Mouse (Mus musculus): ENCODE measurements around the gene Mgat4a.

The Mgat4a gene

DNA sequence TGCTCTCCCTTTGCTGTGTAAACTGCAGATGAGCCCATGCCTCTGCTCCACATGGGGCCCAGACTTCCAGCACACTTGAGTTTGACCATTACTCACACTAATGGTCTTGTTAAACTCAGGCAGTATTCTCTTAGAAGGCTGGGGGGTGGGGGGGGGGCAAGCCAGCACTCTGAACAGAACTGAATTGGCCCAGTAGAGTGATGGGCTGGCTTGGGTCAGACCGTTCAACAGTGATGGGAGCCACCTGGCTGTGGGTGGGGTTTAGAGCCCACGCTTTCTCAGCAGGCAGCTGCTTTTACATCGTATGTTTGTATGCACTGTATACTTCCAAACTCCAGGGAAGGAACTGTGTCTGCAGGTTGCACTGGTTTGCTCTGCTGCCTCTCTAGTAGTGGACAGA is 141.9 kb downstream of the Mgat4a start:
- no peak for DNase-seq (ENCODE audit: inconsistent ontology term)

DNA sequence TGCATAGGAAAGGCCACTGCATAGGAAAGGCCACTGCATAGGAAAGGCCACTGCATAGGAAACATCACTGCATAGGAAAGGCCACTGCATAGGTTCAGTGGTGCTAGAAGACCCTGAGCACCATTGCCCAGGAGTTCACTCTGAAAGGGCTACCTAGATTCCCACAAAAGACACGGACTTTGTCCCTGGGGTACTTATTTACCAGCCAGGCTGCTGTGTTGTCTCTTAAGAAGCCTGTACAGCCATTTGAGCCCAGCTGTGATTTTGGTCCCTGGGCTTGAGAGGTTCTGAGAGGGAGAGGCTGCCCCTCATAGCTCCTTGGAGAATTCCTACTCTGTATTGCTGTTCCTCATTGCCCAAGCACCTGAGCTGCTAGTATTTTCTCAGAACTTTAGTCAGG is 144.3 kb downstream of the Mgat4a start:
- DNase-seq (ENCODE audit: inconsistent ontology term), result no peak

DNA sequence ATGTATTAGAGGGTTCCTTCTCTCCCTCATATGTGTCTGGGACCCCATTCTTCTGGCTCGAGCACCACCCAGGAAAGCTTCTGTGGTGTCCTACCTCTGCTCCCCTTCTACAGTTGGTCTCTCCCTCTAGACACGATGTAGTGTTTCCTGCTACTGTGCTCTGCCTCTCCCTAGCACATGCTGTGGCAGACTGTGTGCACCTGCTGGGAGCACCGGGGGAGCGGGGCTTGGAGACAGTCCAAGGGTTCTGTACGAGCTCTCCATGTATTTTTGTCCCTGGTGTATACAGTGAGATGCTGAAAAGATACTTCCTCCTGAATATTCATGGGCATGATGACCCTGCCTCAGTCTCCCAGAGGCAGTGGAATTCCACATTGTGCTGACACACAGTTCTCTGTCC is 147.6 kb downstream of the Mgat4a start:
- DNase-seq (ENCODE audit: inconsistent ontology term), result no peak
